ENCODE assay signal across 18 mouse cellular contexts in genomic region chr3:145477074-145477473, GRCm38 (mm10).
"Had no signal": no experiment of that assay in that cellular context is flagged by ENCODE, and none has a peak within 500 bp of the region (broad histone marks: within the 10 kb centered on the region; RNA-seq: fewer than 3 reads in every experiment).

No protein-coding gene starts in this region.

- H3K27me3 ChIP-seq: lung, embryonic 15.5 days; midbrain, embryonic 12.5 days; neural tube, embryonic 13.5 days; neural tube, embryonic 15.5 days had no signal

- H3K36me3 ChIP-seq: lung, embryonic 15.5 days; midbrain, embryonic 10.5 days; midbrain, embryonic 12.5 days; neural tube, embryonic 13.5 days; neural tube, embryonic 15.5 days had no signal

- DNase-seq: lung, adult 18-20 months; lung, postnatal 14 days; lung, postnatal 4 days; midbrain, embryonic 14.5 days; retina, postnatal 1 day; right cerebral cortex, adult 18-20 months; right cerebral cortex, postnatal 25 days; right cerebral cortex, postnatal 4 days; spleen, adult 18-20 months; thymus, adult 18-20 months; thymus, postnatal 14 days; thymus, postnatal 36 days had no signal

- H3K4me3 ChIP-seq: lung, embryonic 15.5 days; midbrain, embryonic 10.5 days; midbrain, embryonic 12.5 days; myocyte; neural tube, embryonic 13.5 days; neural tube, embryonic 15.5 days had no signal

- H3K27ac ChIP-seq: lung, embryonic 15.5 days; midbrain, embryonic 10.5 days; midbrain, embryonic 12.5 days; neural tube, embryonic 13.5 days; neural tube, embryonic 15.5 days had no signal

- H3K9me3 ChIP-seq: lung, embryonic 15.5 days; midbrain, embryonic 10.5 days; midbrain, embryonic 12.5 days; neural tube, embryonic 13.5 days; neural tube, embryonic 15.5 days had no signal

- H3K4me1 ChIP-seq: lung, embryonic 15.5 days; neural tube, embryonic 13.5 days; neural tube, embryonic 15.5 days had no signal
